Mouse (Mus musculus): ENCODE results near the gene Rnf10.

The Rnf10 gene

GRCm38 (mm10) chr5:115278053-115278452 is 5.4 kb upstream of the Rnf10 start:
- no peak for DNase-seq (ENCODE audit: extremely low spot score, low read depth, low spot score)

GRCm38 (mm10) chr5:115275998-115276397 is 3.3 kb upstream of the Rnf10 start:
- no peak for DNase-seq (ENCODE audit: extremely low spot score, low read depth, low spot score)

- no peak for DNase-seq (ENCODE audit: extremely low spot score, low read depth, low spot score)
Observed at GRCm38 (mm10) chr5:115274771-115275170, 2.1 kb upstream of the Rnf10 start.

- no peak for DNase-seq (ENCODE audit: extremely low spot score, low read depth, low spot score)
Observed at GRCm38 (mm10) chr5:115274353-115274752, 1.7 kb upstream of the Rnf10 start.

GRCm38 (mm10) chr5:115273549-115274135 is 944 bp upstream of the Rnf10 start:
- DNase-seq (ENCODE audit: extremely low spot score, low read depth, low spot score): no peak

- DNase-seq (ENCODE audit: extremely low spot score, low read depth, low spot score): no peak
Observed at GRCm38 (mm10) chr5:115271931-115272811, 527 bp downstream of the Rnf10 start.

GRCm38 (mm10) chr5:115269969-115270368 is 2.7 kb downstream of the Rnf10 start:
- no peak for DNase-seq (ENCODE audit: extremely low spot score, low read depth, low spot score)

GRCm38 (mm10) chr5:115268266-115268665 is 4.4 kb downstream of the Rnf10 start:
- DNase-seq (ENCODE audit: extremely low spot score, low read depth, low spot score): no peak

- no peak for DNase-seq (ENCODE audit: extremely low spot score, low read depth, low spot score)
Observed at GRCm38 (mm10) chr5:115267469-115268045, 5.1 kb downstream of the Rnf10 start.

GRCm38 (mm10) chr5:115266787-115267468 is 5.8 kb downstream of the Rnf10 start:
- DNase-seq (ENCODE audit: extremely low spot score, low read depth, low spot score): no peak

- DNase-seq (ENCODE audit: extremely low spot score, low read depth, low spot score): no peak
Observed at GRCm38 (mm10) chr5:115266340-115266739, 6.4 kb downstream of the Rnf10 start.

GRCm38 (mm10) chr5:115262502-115263291 is 10.0 kb downstream of the Rnf10 start:
- DNase-seq (ENCODE audit: extremely low spot score, low read depth, low spot score): no peak

GRCm38 (mm10) chr5:115261880-115262279 is 10.8 kb downstream of the Rnf10 start:
- DNase-seq (ENCODE audit: extremely low spot score, low read depth, low spot score): no peak

- DNase-seq (ENCODE audit: extremely low spot score, low read depth, low spot score): no peak
Observed at GRCm38 (mm10) chr5:115261141-115261540, 11.6 kb downstream of the Rnf10 start.

- DNase-seq (ENCODE audit: extremely low spot score, low read depth, low spot score): no peak
Observed at GRCm38 (mm10) chr5:115260356-115260755, 12.3 kb downstream of the Rnf10 start.

- no peak for DNase-seq (ENCODE audit: extremely low spot score, low read depth, low spot score)
Observed at GRCm38 (mm10) chr5:115256909-115257546, 15.7 kb downstream of the Rnf10 start.

GRCm38 (mm10) chr5:115255472-115255871 is 17.2 kb downstream of the Rnf10 start:
- no peak for DNase-seq (ENCODE audit: extremely low spot score, low read depth, low spot score)

GRCm38 (mm10) chr5:115240191-115240590 is 32.5 kb downstream of the Rnf10 start:
- DNase-seq (ENCODE audit: extremely low spot score, low read depth, low spot score): no peak

- DNase-seq (ENCODE audit: extremely low spot score, low read depth, low spot score): no peak
Observed at GRCm38 (mm10) chr5:115238729-115239195, 33.9 kb downstream of the Rnf10 start.
